Mouse (Mus musculus) retina, adult 2 months (tissue): ENCODE results near the gene Mapk8ip3.

Source experiments
- DNase-seq: peaks from one replicate; pipeline ENCODE4 v3.0.0-alpha.2; 2012; ENCODE audit warnings: low read depth, low spot score

Gene Mapk8ip3

DNA sequence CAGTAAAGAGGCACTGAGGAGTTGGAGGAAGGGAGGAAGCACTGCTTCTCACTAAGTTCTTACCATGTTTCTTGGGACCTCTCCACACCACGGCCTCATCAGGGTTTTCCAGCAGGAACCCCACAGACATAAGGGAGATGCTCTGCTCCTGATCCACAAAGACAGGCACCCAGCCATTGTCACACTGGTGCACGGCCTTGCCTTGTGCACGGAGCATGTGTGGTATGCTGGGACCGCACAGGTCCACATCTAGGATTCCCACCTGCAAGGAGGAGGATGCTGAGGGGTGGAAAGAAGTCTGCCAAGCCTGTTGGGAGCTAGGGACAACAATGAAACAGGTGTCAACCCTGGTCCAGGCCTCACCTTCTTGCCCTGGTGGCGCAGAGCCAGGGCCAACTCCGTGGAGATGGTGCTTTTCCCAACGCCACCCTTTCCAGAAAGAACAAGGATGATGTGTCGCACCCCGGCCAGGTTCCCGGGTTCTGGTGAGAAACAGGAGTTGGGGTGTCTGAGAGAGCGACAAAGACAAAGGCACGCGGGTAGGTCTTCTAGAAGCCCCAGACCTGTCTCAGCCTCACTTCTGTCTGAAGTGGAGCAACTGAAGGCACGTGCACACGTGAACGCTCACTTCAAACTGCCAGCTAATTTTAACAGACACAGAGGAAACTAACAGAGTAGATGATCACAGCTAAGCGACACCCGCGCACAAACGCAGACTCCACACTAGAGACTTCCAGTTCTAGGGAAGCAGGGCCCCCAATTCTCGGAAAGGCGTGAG, 51.2 kb downstream of the Mapk8ip3 start:
- DNase-seq, result no peak

DNA sequence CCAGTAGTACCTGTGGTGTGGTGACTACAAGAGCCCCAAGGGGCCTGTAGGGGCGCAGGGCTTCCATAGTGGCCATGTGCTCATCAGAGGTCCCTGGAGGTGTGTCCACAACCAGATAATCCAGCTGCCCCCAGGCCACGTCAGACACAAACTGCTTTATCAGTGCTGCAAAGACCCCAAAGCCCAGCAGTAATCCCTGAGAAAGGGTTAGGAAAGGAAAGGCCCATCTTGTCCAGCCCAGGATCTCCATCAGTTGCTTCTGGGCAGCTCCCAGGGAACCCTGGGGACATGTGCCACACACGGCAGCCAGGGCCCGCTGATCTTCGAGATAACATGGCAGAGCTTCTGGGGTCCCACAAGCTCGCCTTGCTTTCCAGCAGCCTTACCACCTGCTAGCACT, 52.4 kb downstream of the Mapk8ip3 start:
- DNase-seq, result no peak

DNA sequence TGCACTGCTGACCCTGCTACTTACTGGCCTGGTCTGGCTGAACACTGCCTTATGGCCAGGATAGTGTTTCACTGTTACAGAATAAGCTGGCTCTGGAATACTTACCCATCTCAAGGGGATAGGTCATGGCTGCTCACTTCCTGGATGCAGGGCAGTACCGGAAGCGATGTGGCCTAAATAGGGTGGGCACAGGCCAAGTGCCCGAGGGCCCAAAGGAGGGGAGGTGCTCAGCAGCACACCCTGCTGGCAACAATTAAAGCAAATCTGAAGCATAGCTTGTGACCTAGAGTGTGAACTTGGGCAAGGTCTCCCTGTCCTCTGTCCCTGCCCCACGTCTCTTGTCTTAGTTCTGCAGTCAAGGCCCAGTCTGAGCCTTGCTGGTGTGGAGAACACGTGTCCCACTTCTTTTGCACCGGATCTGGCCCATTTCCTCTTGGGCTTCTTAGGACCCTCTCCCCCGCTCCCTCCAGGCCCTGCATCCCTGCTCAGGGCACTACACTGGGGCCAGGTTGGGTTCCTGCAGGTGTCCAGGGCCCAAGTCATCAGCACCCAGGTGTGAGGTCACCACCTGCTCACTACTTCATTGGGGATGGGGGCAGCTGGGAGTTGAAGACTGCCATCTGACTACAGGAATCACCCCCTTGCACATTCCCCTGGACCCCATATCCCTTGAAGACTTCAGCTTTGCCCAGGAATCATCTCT, 54.9 kb downstream of the Mapk8ip3 start:
- no peak for DNase-seq

DNA sequence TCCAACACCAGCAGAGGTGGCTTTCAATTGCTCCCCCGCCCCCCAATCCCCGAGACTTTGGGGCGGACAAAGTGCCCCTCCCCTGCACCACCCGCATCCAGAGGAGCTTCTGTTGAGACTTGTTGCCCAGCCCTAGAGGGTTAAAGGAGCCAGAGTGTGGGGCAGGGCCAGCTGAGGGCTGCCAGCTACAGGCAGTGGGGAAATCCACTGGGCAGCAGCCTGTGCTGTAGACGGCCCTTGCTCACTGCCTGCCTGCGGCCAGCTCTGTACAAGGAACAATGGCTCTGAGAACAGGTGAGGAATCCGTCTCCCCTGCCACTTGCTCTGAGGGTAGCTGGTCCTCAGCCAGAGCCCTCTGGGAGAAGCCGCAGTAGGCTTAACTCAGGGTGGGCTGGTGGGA, 58.2 kb downstream of the Mapk8ip3 start:
- DNase-seq, result no peak

DNA sequence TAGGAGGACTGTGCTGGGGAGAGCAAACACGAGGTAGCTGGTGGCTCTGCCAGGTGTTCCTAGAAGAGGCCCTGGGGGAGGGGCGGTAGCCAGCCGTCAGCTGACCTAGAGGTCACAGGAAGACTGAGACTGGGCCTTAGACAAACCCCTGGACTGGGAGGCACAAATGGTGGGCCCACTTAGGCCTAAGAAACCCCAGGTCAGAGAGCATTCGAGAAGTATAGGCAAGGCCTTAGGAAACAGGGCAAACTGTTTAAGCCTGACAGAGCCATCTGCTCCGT, 58.7 kb downstream of the Mapk8ip3 start:
- DNase-seq, result no peak

DNA sequence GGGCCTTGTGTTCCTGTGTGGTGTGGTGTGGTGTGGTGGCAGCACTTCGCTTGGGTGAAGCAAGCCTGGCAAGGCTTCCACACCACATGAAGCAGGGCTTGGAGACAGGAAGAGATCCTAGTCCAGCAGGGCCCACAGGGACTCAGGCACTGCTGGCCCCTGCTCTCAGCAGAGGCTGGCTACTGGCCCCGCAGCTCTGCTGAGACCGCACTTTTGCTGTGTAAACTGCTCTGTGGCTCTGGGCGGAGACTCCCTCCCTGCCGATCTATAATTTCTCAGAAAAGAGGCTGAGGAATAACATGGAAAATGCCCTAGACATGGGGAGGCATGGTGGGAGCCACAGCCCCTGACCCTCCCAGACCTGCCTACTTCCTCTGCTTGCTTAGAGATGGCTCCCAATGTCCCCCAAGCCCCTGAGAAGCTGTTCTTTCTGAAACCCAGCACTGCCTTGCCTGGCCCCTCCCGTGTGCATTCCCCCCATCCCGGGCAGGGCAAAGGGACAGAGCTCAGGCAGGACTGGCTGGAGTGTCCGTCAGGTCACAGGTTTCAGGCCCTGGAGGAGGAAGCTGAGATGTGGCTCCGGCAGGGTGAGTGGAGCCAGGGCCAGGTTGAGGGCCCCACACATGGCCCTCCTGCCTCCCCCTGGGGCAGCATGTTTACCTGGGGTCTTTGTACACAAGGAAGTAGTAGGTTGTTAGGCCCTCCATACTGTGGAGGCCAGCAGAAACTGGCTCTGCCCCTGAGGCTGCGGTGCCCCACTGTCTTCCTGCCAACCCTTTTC, 59.3 kb downstream of the Mapk8ip3 start:
- no peak for DNase-seq

DNA sequence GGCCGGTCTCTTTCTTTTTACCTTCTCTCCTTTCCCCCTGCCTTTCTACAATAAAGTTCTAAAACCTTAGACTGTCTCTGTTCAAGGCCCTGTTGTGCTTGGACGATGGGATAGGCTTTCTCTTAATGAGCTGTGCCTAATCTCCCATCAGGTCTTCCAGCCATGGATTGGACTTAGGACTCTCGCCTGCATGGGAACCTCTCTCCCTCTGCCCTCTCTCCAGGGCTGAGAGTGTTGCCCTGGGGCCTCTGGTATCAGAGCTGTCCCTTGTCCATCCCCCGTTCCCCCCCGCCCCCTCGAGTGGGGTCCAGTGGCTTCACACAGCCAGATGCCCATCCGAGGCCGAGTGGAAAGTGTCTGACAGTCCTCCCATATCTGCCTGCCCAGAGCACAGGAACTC, 61.8 kb downstream of the Mapk8ip3 start:
- no peak for DNase-seq

DNA sequence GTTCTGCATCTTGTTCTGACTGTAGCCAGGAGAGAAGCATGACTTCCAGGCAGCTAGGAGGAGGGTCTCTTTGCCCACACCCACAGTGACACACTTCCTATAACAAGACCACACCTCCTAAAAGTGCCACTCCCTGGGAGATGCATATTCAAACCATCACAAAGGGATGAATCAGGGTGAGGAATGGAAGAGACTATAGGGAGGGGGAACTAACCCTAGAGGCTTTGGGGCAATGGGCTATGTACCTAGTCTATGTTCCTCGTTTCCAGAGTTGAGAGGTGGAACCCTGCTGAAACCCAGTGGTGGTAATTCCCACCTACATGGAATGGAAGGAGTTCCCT, 62.4 kb downstream of the Mapk8ip3 start:
- no peak for DNase-seq

DNA sequence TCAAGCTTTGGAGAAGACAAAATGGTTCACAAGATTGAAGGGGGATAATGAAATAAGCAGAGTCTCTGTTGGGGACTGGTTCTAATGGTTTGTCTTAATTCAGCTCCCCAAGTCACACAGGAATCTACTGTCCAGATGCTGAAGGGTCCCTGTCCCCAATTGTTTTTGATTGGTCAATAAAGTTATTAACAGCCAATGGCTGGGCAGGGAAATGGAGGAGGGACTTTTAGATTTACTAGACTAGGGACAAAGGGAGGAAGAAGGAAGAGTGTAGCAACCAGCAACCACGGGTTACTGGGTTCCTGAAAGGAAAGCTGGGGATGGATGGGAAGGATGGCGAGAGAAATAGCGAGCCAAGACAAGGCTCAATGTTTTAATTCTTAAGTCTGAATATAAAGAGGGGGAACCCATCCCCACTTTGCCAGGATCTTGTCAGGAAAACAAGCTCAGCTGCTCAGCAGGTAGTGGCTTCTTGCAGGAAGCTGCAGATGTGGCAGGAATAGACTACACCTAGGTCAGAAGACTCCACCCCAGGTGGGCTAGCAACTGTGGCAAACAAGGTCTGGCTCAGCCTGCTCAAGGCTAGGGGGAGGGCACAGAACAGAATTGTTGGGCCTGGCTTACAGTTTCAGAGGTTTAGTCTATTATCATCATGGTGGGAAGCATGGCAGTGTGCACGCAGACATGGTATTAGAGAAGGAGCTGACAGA, 62.9 kb downstream of the Mapk8ip3 start:
- no peak for DNase-seq

DNA sequence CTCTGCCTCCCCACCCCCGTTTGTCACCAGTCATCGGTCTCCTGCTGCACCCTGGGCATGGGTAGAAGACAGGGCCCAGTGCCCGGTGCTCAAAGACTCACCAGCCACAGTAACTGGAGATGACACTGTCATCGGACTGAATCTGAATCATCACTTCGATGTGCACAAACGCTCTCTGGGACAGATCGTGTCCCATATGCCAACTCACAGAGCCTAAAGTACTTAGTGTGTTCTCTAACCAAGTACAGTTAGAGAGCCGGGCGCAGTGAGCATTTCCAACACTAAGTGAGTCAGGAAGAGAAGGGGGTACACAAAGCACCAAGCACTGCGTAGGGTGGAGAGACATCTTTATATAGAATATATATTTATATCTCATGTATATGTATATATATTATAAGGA, 68.9 kb downstream of the Mapk8ip3 start:
- no peak for DNase-seq

DNA sequence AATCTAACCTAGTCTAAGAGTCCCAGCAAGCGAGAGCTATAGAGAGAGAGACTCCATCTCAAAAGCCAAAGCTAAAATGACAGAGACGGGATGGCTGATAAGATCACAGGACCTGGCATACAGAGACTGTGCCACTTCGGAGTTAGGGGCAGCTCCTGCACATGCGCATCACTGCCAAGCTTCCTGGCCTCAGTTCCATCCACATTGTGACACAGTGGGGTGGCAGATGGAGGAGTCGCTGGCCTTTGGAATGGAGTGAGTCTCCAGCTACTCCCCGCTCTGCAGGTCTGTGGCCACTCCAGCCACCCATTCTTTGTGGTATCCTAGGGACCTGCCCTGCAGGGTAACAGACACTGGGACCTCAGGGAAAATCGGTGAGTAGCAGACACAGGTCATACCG, 71.0 kb downstream of the Mapk8ip3 start, which contains the start of gene Igfals:
Gene Igfals, plus strand, starts transcription at position 222 of the 400 bp plus-strand sequence.
- DNase-seq, result no peak

DNA sequence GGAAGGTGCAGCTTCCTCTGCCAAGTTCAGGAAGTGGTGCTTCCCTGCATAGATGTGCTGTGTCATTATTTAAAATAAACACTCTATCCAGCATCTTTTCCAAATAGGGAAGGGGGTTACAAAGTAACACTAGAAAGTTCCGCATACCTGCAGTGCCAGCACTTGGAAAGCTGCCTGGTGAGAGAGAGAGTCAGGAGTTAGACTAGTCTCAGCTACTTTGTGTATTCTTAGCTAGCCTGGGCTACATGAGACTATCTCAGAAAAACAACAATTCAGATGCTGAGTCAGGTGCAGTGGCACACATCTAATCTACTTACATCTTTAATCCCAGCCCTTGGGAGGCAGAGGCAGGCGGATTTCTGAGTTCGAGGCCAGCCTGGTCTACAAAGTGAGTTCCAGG, 75.0 kb downstream of the Mapk8ip3 start:
- DNase-seq, result no peak

DNA sequence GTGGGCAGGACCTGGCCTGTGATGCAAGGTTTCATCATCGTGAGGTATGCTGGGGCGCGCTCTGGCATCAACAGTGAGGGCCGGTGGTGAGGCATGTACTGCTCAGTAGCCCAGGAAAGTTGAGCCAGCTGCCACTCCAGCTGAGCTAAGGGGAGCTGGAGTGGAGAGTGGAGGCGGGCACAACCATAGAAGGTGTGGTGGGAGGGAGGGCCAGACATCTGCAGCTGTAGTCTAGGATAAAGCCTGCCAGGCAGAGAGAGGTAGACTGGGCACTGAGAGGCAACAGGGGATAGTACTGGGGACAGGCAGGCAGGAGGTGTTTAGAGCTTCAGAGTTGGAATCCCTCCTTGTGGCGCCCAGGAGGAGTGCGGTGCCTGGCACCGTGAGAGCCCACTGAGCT, 76.7 kb downstream of the Mapk8ip3 start:
- DNase-seq, result no peak

DNA sequence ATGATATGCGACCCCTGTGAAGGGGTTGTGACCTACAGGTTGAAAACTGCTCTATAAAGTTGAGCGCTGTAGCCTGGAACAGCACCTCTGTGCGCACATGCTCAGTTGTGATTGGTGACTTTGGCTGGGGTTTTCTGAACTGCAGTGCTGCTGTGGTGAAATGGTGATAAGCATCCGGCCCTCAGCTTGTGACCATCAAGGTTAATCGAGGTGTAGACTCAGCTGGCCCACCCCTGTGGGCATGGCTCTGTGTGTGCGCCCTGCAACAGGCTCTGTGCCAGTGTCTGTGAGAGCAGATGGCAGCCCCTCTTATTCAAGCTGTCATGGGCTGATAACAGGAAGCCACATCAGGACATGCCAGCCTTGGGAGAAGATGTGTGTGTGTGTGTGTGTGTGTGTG, 77.8 kb downstream of the Mapk8ip3 start:
- DNase-seq, result no peak

DNA sequence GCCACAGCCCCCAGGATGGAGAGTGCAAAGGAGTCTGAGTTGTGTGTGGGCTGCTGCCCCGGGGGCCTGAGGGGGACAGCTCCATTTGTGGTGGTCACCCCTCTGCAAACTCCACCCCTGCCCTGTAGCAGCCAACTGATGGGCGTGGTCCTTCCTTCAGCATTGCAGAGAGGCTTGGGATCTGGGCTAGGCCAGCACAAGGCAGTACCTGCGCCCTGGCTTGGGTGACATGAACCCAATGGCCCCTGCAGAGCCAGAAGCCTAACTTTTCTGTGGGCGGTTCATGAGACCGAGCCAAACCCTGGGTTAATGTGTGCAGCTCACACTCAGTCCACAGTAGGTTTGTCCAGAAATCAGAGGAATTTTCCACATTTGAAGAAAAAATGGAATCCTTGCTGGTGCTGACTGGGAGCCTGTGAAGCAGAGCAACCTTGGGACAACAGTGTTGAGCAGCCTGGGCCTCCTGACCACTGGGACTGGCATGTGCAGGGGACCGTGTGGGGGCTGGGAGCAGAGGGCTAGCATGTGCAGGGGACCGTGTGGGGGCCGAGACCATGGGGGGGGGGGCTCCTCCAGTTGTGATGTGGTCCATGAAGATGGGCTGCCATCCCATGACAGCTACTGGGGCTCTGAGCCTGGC, 78.8 kb downstream of the Mapk8ip3 start:
- no peak for DNase-seq

DNA sequence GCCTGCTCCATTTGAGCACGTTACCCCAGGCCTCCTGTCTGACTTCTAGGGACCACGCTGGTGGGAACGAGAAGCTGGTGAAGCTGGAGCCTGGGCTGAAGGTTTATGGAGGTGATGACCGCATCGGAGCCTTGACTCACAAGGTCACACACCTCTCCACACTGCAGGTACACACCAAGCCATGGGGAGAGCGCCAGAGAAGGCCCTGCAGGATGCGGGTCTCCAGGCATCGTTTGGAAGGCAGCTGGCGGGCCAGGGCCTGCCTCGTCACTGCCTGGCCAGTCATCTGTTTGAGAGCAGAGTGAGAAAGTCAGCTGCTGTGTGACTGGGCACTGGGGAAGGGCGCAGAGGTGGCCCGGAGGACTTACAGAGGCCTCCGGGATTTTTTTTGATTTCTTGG, 80.2 kb downstream of the Mapk8ip3 start:
- no peak for DNase-seq

DNA sequence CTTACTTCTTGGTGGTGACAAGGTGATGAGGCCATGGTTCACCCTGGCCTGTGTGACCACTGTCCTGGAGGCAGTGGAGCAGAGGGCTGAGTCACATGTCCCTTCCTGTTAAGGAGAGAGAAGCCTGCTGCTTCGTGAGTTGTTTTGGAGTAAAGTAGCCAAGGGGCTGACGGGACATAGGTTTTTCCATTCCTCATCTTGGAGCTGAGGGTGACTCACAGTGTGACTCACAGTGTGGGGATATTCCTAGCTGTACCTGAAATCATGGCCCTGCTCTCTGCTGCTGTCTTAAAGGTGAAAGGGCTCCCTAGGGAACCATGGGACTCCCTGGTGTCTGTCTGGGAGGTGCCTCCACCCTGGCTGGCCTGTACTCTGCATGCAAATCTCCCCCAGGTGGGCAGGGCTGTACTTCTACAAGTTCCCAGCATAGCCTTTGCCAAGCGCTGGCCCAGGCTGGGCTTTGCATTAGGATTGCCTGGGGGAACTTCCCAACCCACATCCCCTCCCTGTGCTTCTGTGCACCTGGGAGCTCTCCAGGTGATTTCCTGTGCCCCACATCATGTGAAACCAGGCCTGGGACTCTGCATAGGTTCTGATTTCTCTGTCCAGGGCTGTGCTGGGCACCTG, 80.8 kb downstream of the Mapk8ip3 start:
- no peak for DNase-seq

DNA sequence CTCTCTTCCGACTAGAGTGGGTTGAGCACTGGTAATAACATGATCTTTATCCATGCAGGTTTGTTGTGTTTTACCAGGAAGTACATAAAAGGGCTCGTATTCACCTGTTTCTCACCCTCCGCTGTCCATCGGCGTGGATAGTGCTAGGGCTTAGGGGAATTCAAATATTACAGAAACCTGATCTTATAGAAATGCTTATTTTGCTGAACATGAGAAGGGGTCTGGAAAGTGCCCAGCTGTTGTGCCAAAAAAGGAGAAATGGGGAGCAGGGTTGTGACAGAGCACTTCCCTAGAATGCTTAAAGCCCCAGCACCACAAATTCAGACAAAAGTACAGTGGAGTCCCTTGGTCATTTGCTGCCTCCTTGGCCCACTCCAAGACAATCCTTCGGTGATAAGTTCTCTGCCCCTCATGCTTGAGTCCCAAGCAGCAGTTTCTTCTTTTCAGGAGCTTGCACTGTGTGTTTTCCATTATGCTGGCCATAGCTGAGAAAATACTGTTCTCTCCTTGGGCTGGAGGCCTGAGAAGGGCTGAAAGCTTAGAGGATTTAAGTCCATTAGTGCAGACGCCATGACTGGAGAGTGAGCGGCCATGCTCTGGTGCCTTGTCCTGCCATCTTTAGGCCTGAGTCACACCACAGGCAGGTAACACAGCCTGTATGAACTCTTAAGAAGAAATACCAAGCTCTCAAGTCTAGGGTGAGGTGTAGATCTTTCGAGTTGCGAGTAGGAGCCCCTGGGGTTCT, 85.2 kb downstream of the Mapk8ip3 start:
- no peak for DNase-seq

DNA sequence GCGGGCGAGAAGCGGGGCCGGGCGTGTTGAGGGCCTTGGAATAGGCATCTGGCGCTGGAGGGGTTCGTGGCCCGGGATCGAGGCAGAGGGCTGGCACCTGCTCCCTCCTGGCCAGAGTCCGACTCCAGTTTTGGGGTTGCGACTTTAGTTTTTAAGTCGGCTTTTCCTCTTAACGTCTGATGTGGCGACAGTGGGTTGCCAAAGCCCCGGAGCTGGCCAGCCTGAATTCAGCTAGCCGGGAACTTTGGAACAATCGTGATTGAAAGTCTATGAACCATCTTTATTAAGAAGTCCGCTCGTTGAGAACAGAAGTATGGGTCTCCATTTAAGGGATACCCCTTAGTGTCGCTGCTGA, 86.0 kb downstream of the Mapk8ip3 start:
- DNase-seq, result no peak

DNA sequence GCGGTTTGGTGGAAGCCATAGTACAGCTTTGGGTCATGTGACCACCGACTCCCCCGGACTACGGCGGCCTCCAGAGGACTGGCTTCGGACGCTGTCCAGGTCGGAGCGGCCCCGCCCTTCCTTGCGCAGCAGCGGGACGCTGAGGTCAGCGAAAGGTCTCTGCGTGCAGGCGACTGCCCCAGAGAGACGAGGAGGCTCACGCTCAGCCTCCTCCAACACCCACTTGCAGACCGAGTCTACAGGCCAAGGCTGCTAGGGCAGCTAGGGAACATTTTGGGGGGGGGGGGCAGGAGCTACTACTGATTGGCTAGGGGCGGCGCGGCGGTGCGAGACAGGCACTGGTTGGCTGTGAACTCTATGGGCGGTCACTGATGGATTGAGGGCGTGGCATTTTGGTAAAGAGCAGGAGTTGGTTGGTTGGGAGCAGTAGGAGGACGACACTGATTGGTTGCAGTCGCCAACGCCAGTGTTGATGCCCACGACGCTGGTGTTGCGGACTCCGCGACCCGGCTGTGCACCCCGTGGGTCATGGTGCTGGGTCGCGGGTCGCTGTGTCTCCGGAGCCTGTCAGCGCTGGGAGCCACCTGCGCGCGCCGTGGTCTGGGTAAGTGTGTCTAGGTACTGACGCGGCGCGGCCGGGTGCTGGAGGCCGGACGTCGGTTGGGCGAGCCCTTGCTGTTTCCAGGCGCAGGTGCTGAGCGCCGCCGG, 86.6 kb downstream of the Mapk8ip3 start, which contains the start of gene Fahd1:
Gene Fahd1, minus strand, starts transcription at position 300 of the 708 bp plus-strand sequence.
- peak; percentile 92 for DNase-seq
